Mouse (Mus musculus) limb, embryonic 14.5 days (tissue): ENCODE data around the gene Ddc. TPM values are rescaled to one million over a fixed set of nuclear protein-coding genes. Genes with fewer than 3 reads are reported as not detected.

ENCODE experiments used
- ATAC-seq: fragments of 200-750 bp; cut with Nextera tagmentation; 2 replicates; pipeline ENCODE4 v1.8.0; 2017; ENCODE audit warnings: low read depth, moderate number of reproducible peaks, moderate TSS enrichment; ENCODE audit not compliant: low FRiP score
- DNase-seq: peaks from one replicate; pipeline ENCODE4 v3.0.0-alpha.2; 2015; ENCODE audit warnings: low spot score
- H3K27ac ChIP-seq: fragments of 300-500 bp; sonication (generic); replicated peaks from 2 replicates; pipeline ENCODE4 v1.5.1; 2014; ENCODE audit warnings: low read depth, mild to moderate bottlenecking, low read length, moderate library complexity, mixed read lengths
- H3K27me3 ChIP-seq: fragments of 300-500 bp; sonication (generic); 2 replicates; pipeline ENCODE4 v1.6.1; 2014; ENCODE audit warnings: low read length, mixed read lengths; ENCODE audit not compliant: control insufficient read depth, insufficient read depth
- H3K36me3 ChIP-seq: fragments of 300-500 bp; sonication (generic); 2 replicates; pipeline ENCODE4 v1.6.1; 2014; ENCODE audit warnings: mild to moderate bottlenecking, low read length, moderate library complexity, mixed read lengths; ENCODE audit not compliant: control insufficient read depth, insufficient read depth
- H3K4me1 ChIP-seq: fragments of 300-500 bp; sonication (generic); 2 replicates; pipeline ENCODE4 v1.6.1; 2014; ENCODE audit warnings: antibody characterized with exemption, low read length, mixed read lengths; ENCODE audit not compliant: control insufficient read depth, insufficient read depth
- H3K4me2 ChIP-seq: fragments of 300-500 bp; sonication (generic); replicated peaks from 2 replicates; pipeline ENCODE4 v1.6.1; 2014; ENCODE audit warnings: low read depth, mild to moderate bottlenecking, low read length, moderate library complexity; ENCODE audit not compliant: severe bottlenecking
- H3K4me3 ChIP-seq: fragments of 300-500 bp; sonication (generic); replicated peaks from 2 replicates; pipeline ENCODE4 v1.5.1; 2014; ENCODE audit warnings: low read length
- H3K9ac ChIP-seq: fragments of 300-500 bp; sonication (generic); 2 replicates; pipeline ENCODE4 v1.6.1; 2014; ENCODE audit warnings: mild to moderate bottlenecking, low read depth, low read length, moderate library complexity; ENCODE audit not compliant: severe bottlenecking
- H3K9me3 ChIP-seq: fragments of 300-500 bp; sonication (generic); 2 replicates; pipeline ENCODE4 v1.6.1; 2016; ENCODE audit warnings: low read length; ENCODE audit not compliant: control insufficient read depth
- POLR2A ChIP-seq: fragments of 200-500 bp; IDR thresholded peaks from 2 replicates; pipeline ENCODE4 v1.8.0; 2012; ENCODE audit warnings: inconsistent platforms, mild to moderate bottlenecking, moderate library complexity, borderline replicate concordance; ENCODE audit not compliant: insufficient read depth, insufficient read length; ENCODE audit errors: extremely low read depth
- WGBS: fragments of 180-500 bp; shearing (Covaris S2); extraction: QIAGEN DNeasy Blood & Tissue Kit; methylation state at CpG from one replicate; pipeline ENCODE4 v1.1.7; 2014; 5-methylcytosine and 5-hydroxymethylcytosine counted together
- polyA plus RNA-seq, 2 experiments: library from polyadenylated mRNA; depleted of rRNA in 1 of 2; stranded (reverse) in 1 of 2; unstranded in 1 of 2; fragments of >200 nt; fragmentation: Nextera tagmentation in 1 of 2; extraction: Ambion mirVana in 1 of 2; gene quantifications; 2 replicates each; pipeline versions ENCODE4 v1.2.1 to v1.2.3; 2012 to 2014

Ddc gene
- polyA plus RNA-seq, 2 experiments: 12.6 to 20.7 TPM

GRCm38 (mm10) chr11:11877891-11878277 is 20.1 kb downstream of the Ddc start:
- TF ChIP-seq POLR2A: no peak
- no peak for DNase-seq
- H3K4me2 ChIP-seq: no peak overlapping the region
- no peaks in the 10 kb centered on the region for H3K9me3 ChIP-seq
- peaks cover 39% of the 10 kb centered on the region for H3K4me1 ChIP-seq
- H3K27ac ChIP-seq: peak overlapping the region; percentile 92
- no peak for ATAC-seq
- 18% methylated on average over 4 of the region's 4 CpGs for WGBS
- H3K9ac ChIP-seq: no peak overlapping the region
- no peaks in the 10 kb centered on the region for H3K27me3 ChIP-seq
- no peak overlapping the region for H3K4me3 ChIP-seq
- H3K36me3 ChIP-seq: no peaks in the 10 kb centered on the region

- Histone ChIP-seq H3K36me3 (no peaks in the 10 kb centered on the region), H3K4me3 (no peak overlapping the region), H3K9me3 (no peaks in the 10 kb centered on the region), H3K27ac (no peak overlapping the region), H3K4me1 (peaks cover 54% of the 10 kb centered on the region), H3K4me2 (no peak overlapping the region), H3K9ac (no peak overlapping the region), H3K27me3 (no peaks in the 10 kb centered on the region)
- no peak for TF ChIP-seq POLR2A
- ATAC-seq (no peak), DNase-seq (no peak)
- WGBS: 86% methylated on average over 3 of the region's 3 CpGs
Measured at GRCm38 (mm10) chr11:11876366-11876765, 21.6 kb downstream of the Ddc start.

- WGBS: 88% methylated on average over 2 of the region's 2 CpGs
- H3K27ac ChIP-seq: no peak overlapping the region
- no peaks in the 10 kb centered on the region for H3K36me3 ChIP-seq
- H3K4me3 ChIP-seq: no peak overlapping the region
- H3K4me1 ChIP-seq: peaks cover 52% of the 10 kb centered on the region
- no peak for TF ChIP-seq POLR2A
- no peaks in the 10 kb centered on the region for H3K9me3 ChIP-seq
- no peak overlapping the region for H3K9ac ChIP-seq
- H3K4me2 ChIP-seq: no peak overlapping the region
- no peaks in the 10 kb centered on the region for H3K27me3 ChIP-seq
- ATAC-seq: no peak
- no peak for DNase-seq
Measured at GRCm38 (mm10) chr11:11875230-11875629, 22.7 kb downstream of the Ddc start.

GRCm38 (mm10) chr11:11873023-11873908 is 24.7 kb downstream of the Ddc start:
- Histone ChIP-seq H3K4me2 (no peak overlapping the region), H3K27ac (peak overlapping the region; percentile 92), H3K9ac (no peak overlapping the region), H3K9me3 (no peaks in the 10 kb centered on the region), H3K4me1 (peaks cover 38% of the 10 kb centered on the region), H3K27me3 (no peaks in the 10 kb centered on the region), H3K4me3 (no peak overlapping the region), H3K36me3 (no peaks in the 10 kb centered on the region)
- TF ChIP-seq POLR2A: no peak
- peak; percentile 83 for ATAC-seq
- DNase-seq: peak; percentile 88
- 27% methylated on average over 20 of the region's 20 CpGs for WGBS

- no peaks in the 10 kb centered on the region for H3K36me3 ChIP-seq
- DNase-seq: peak; percentile 82
- WGBS: 67% methylated on average over 3 of the region's 3 CpGs
- H3K9me3 ChIP-seq: no peaks in the 10 kb centered on the region
- no peak overlapping the region for H3K4me3 ChIP-seq
- ATAC-seq: peak; percentile 71
- no peak overlapping the region for H3K9ac ChIP-seq
- peak overlapping the region; percentile 92 for H3K27ac ChIP-seq
- no peaks in the 10 kb centered on the region for H3K27me3 ChIP-seq
- TF ChIP-seq POLR2A: no peak
- no peak overlapping the region for H3K4me2 ChIP-seq
- H3K4me1 ChIP-seq: peaks cover 37% of the 10 kb centered on the region
Measured at GRCm38 (mm10) chr11:11872140-11872795, 25.7 kb downstream of the Ddc start.
